Mouse (Mus musculus): ENCODE measurements around the gene A430089I19Rik. TPM values are rescaled to one million over a fixed set of nuclear protein-coding genes. Genes with fewer than 3 reads are reported as not detected.
"Not testable (repeated sequence)": the region's sequence is repeated elsewhere in the genome, so short reads cannot be mapped to it uniquely, and the experiment has no call there.

The A430089I19Rik gene
- polyA plus RNA-seq (2016; fragmentation: Nextera tagmentation; extraction: Ambion mirVana): 0.07 TPM in 1 of 2 replicates, not detected in the other

DNA sequence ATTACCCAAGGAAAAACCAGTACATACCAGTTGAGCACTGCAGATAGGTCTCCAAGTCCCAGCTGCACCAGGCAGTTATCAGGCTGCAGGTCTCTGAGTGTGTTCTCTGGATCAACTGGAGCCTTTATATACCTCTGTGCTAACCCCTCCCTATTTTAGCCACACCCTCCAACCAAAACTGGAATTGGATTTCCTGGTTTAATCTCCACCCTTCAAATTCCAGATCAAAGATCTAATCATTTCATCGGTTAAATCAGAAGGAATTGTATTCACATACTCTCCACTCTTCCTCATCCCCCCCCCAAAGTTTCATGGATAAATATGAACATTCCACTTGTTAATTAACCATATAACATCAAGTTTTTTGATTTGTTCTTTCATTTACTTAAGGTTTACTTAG, at the start of gene A430089I19Rik:
Gene A430089I19Rik, minus strand, starts transcription at position 101 of the 400 bp plus-strand sequence.
- not testable (repeated sequence) for H3K4me3 ChIP-seq; H3K27ac ChIP-seq (replicated peaks); H3K4me1 ChIP-seq; DNase-seq (ENCODE audit: low spot score); H3K9me3 ChIP-seq (replicated peaks); H3K27me3 ChIP-seq (ENCODE audit: low read depth, poor library complexity, severe bottlenecking); H3K36me3 ChIP-seq
- WGBS: 90% methylated on average over 1 of the region's 1 CpGs

- not testable (repeated sequence) for H3K4me3 ChIP-seq; H3K36me3 ChIP-seq; H3K27me3 ChIP-seq (ENCODE audit: low read depth, poor library complexity, severe bottlenecking); H3K9me3 ChIP-seq (replicated peaks); H3K27ac ChIP-seq (replicated peaks); H3K4me1 ChIP-seq; DNase-seq (ENCODE audit: low spot score)
- no CpG with 5 or more reads among the region's 2 CpGs for WGBS
These were observed 32.9 kb upstream of the A430089I19Rik start, which contains the start of gene AA792892 for GRCm38 (mm10) chr5:94339449-94339848. AA792892 (plus strand) TSS chr5:94339749.

DNA sequence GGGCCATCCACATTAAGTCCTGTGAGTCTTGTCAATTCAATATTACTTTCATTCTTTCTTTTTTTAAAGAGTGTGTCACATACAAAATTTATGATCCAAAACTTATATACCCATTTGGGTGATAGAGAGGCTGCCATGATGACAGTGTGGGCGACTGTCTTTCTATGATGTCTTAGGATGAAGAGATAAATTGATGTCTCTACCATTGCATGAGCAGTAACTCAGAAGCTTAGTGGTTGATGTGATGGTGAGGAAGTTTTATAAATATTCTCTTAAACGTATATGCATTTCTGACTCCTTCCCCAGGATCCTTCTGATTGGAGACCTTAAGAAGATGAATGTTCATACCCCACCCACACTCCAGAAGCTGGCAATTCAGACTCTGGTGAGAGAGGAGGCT, 7.5 kb upstream of the A430089I19Rik start, which contains the start of gene Gm6502:
Gene Gm6502, plus strand, starts transcription at position 301 of the 400 bp plus-strand sequence.
- not testable (repeated sequence) for H3K36me3 ChIP-seq; H3K27me3 ChIP-seq (ENCODE audit: low read depth, poor library complexity, severe bottlenecking); H3K4me3 ChIP-seq; H3K9me3 ChIP-seq (replicated peaks); H3K27ac ChIP-seq (replicated peaks); DNase-seq (ENCODE audit: low spot score); H3K4me1 ChIP-seq
- no CpG with 5 or more reads among the region's 2 CpGs for WGBS

Other genes with a start within 250 kb of the A430089I19Rik start
- gene BC061212, start 236.3 kb downstream of the A430089I19Rik start, polyA plus RNA-seq (2016; fragmentation: Nextera tagmentation; extraction: Ambion mirVana): not detected in 2 replicates
- gene Gm6351, start 230.4 kb downstream of the A430089I19Rik start, polyA plus RNA-seq (2016; fragmentation: Nextera tagmentation; extraction: Ambion mirVana): not detected in 2 replicates
- not detected in 2 replicates for gene Gm3106, start 88.8 kb downstream of the A430089I19Rik start, polyA plus RNA-seq (2016; fragmentation: Nextera tagmentation; extraction: Ambion mirVana)
- gene Gm6502, start 7.6 kb upstream of the A430089I19Rik start, polyA plus RNA-seq (2016; fragmentation: Nextera tagmentation; extraction: Ambion mirVana): not detected in 2 replicates
- not detected in 2 replicates for gene AA792892, start 33.0 kb upstream of the A430089I19Rik start, polyA plus RNA-seq (2016; fragmentation: Nextera tagmentation; extraction: Ambion mirVana)
- gene Gm7682, start 139.0 kb upstream of the A430089I19Rik start, polyA plus RNA-seq (2016; fragmentation: Nextera tagmentation; extraction: Ambion mirVana): not detected in 2 replicates
- gene Gm3139, start 219.5 kb upstream of the A430089I19Rik start, polyA plus RNA-seq (2016; fragmentation: Nextera tagmentation; extraction: Ambion mirVana): not detected in 2 replicates

Measured in midbrain, embryonic 10.5 days (tissue).